ENCODE assay signal across 8 mouse cellular contexts in the genomic region with DNA sequence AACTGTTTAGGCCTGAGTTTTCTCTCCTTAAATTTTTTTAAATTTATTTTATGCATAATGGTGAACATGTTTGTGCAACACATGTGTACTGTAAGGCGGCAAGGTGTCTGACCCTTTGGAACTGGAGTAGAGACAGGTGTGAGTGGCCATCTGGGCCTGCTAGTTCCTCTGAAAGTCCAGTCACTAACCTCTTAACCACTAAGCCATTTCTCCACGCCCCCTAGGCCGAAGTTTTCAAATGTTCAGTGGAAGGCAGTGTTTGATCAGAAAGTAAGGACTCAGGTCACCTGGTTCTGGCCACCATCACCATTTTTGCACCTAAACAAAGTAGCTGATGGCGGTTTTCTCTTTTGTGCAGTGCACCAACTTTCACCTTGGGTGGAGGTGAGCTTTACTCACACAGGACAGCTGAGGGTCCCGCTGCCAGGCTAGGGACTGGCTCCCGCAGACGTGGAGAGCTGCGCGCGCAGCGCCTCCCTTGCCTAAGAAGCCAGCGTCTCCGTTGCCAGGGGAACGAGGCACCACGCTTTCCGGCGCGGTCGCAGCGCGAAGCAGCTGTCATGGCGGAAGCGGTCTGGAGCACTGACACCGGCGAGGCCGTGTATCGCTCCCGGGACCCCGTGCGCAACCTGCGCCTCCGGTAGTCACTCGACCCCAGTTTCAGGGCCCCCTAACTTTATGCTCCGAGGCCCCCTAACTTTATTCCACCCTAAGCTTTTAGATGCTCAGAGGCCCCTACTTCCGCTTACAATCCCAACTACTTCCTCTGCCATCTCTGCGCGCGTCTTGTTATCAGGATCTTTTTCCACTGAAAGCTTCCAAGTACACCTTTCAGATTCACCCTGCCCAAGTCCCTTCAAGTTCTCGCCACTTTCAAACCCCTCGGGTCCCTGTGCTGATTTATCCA. TPM values are rescaled to one million over a fixed set of nuclear protein-coding genes. Genes with fewer than 3 reads are reported as not detected.
DNase-seq lines count a peak whose midpoint lies in the region; ATAC-seq lines count a peak whose summit lies in the region.

Mks1 (plus strand) TSS at position 526 of the 907 bp plus-strand sequence.

- DNase-seq in T-cell, adult 2 months (ENCODE audit: low spot score) = peak; percentile 91
- peak; percentile 88 to 89 for DNase-seq in cerebellum, postnatal 36 days
- DNase-seq in gastrocnemius, adult 18-20 months (ENCODE audit: low spot score) = peak; percentile 87
- DNase-seq in left cerebral cortex, adult 18-20 months (ENCODE audit: low spot score in 2 of 2) = peak; percentile 90 to 92
- DNase-seq in right cerebral cortex, adult 18-20 months = peak; percentile 94
- DNase-seq in urinary bladder, postnatal 10 days (ENCODE audit: low spot score) = peak; percentile 60

- H3K79me2 ChIP-seq in macrophage (ENCODE audit: inconsistent target) = no peaks in the 10 kb centered on the region

- H3K4me1 ChIP-seq in hindbrain, embryonic 16.5 days (ENCODE audit: control insufficient read depth, insufficient read depth, low read depth, low read length) = peaks cover 5% of the 10 kb centered on the region

- WGBS in hindbrain, embryonic 16.5 days = 5% methylated on average over 40 of the region's 40 CpGs
- 3% methylated on average over 40 of the region's 40 CpGs for WGBS in macrophage (ENCODE audit: missing documents)

- peak; percentile 98 for ATAC-seq in hindbrain, embryonic 16.5 days

- H3K27me3 ChIP-seq in hindbrain, embryonic 16.5 days (replicated peaks; ENCODE audit: control insufficient read depth, insufficient read depth, low read length) = no peaks in the 10 kb centered on the region

- peak within 1 kb of the TSS; percentile 63 for H3K4me3 ChIP-seq in hindbrain, embryonic 16.5 days (ENCODE audit: low read length)
- H3K4me3 ChIP-seq in macrophage (ENCODE audit: inconsistent target) = peak within 1 kb of the TSS; percentile 59

- peak within 1 kb of the TSS; percentile 75 for H3K27ac ChIP-seq in hindbrain, embryonic 16.5 days (ENCODE audit: low read depth, low read length)
- peak within 1 kb of the TSS; percentile 42 for H3K27ac ChIP-seq in macrophage

- peak within 1 kb of the TSS; percentile 73 for H3K9ac ChIP-seq in hindbrain, embryonic 16.5 days (ENCODE audit: low read depth, low read length)

- H3K9me3 ChIP-seq in hindbrain, embryonic 16.5 days (ENCODE audit: control insufficient read depth, low read length) = no peaks in the 10 kb centered on the region

- no peaks in the 10 kb centered on the region for H3K36me3 ChIP-seq in hindbrain, embryonic 16.5 days (ENCODE audit: control insufficient read depth, insufficient read depth, low read length)
- H3K36me3 ChIP-seq in macrophage (ENCODE audit: inconsistent target) = no peaks in the 10 kb centered on the region

- H3K4me2 ChIP-seq in hindbrain, embryonic 16.5 days (ENCODE audit: low read length) = peak within 1 kb of the TSS; percentile 90

RNA-seq across cellular contexts. Expression of gene Mks1, which starts in this region (rescaled TPM):
- total RNA-seq in gastrocnemius, adult 18-20 months (2021) = 1 to 10 TPM; 1.6 to 1.8 TPM
- 11.3 and 12.2 TPM in 2 replicates for polyA plus RNA-seq in hindbrain, embryonic 16.5 days (2015; fragmentation: Nextera tagmentation; extraction: Ambion mirVana)
- 1 to 10 TPM; 3.9 to 4.1 TPM for total RNA-seq in left cerebral cortex, adult 18-20 months (2021)
- total RNA-seq in macrophage (2018; cell fraction: chromatin; rRNA removed) = 10 to 100 TPM in 16 of 26 experiments, 1 to 10 TPM in 10; 1.2 to 36.3 (median 15.9) TPM
- total RNA-seq in macrophage (2018; cell fraction: cytosol; rRNA removed) = 1 to 10 TPM; 1.1 to 4.6 (median 2.7) TPM
- total RNA-seq in macrophage (2018; cell fraction: nucleus; rRNA removed) = 10 to 100 TPM in 10 of 26 experiments, 1 to 10 TPM in 16; 1.4 to 30.9 (median 8.3) TPM
- polyA plus RNA-seq in macrophage (2018) = 2.1 to 3.5 TPM (median 3.2 TPM) in 3 replicates

Comparison
In these comparisons a context has a peak if more than half of its experiments do, and no peak if none do; other contexts are left out.
1. Peak in every context shown above with its lines: DNase-seq, ATAC-seq, H3K4me3 ChIP-seq and H3K27ac ChIP-seq.